Mouse (Mus musculus) embryonic facial prominence, embryonic 10.5 days (tissue): ENCODE data around the gene Tmem63a. TPM values are rescaled to one million over a fixed set of nuclear protein-coding genes. Genes with fewer than 3 reads are reported as not detected.
A peak's percentile ranks its signal among the peaks of the same experiment; 100 is the strongest.

Experiments
- DNase-seq: peaks from one replicate; pipeline ENCODE4 v3.0.0-alpha.2; 2017; ENCODE audit warnings: low spot score
- H3K27ac ChIP-seq: fragments of 300-500 bp; sonication (generic); replicated peaks from 2 replicates; pipeline ENCODE4 v1.5.1; 2016; ENCODE audit warnings: mild to moderate bottlenecking
- H3K27me3 ChIP-seq: fragments of 300-500 bp; sonication (generic); replicated peaks from 2 replicates; pipeline ENCODE4 v1.6.1; 2016; ENCODE audit warnings: low read depth, mild to moderate bottlenecking; ENCODE audit not compliant: poor library complexity, severe bottlenecking
- H3K36me3 ChIP-seq: fragments of 300-500 bp; sonication (generic); replicated peaks from 2 replicates; pipeline ENCODE4 v1.6.1; 2016; ENCODE audit warnings: mild to moderate bottlenecking, moderate library complexity
- H3K4me1 ChIP-seq: fragments of 300-500 bp; sonication (generic); 2 replicates; pipeline ENCODE4 v1.6.1; 2016
- H3K4me3 ChIP-seq: fragments of 300-500 bp; sonication (generic); 2 replicates; pipeline ENCODE4 v1.5.1; 2016; ENCODE audit warnings: mild to moderate bottlenecking, moderate library complexity
- H3K9me3 ChIP-seq: fragments of 300-500 bp; sonication (generic); 2 replicates; pipeline ENCODE4 v1.6.1; 2016; ENCODE audit warnings: mild to moderate bottlenecking
- whole genome bisulfite sequencing: fragments of 180-500 bp; shearing (Covaris S2); methylation state at CpG from one replicate; pipeline ENCODE4 v1.1.7; 2016; 5-methylcytosine and 5-hydroxymethylcytosine counted together
- polyA plus RNA-seq: library from polyadenylated mRNA; unstranded; fragments of >200 nt; fragmentation: Nextera tagmentation; extraction: Ambion mirVana; gene quantifications from 2 replicates; pipeline ENCODE4 v1.2.1, GENCODE M21; 2016

The Tmem63a gene
- polyA plus RNA-seq, 1 experiment from 2014 or later, result 4.3 TPM

- Histone ChIP-seq H3K4me1 (peaks cover 21% of the 10 kb centered on the region), H3K4me3 (peak overlapping the region; percentile 70), H3K27me3 (peaks cover 34% of the 10 kb centered on the region), H3K36me3 (no peaks in the 10 kb centered on the region), H3K27ac (peak overlapping the region; percentile 55), H3K9me3 (no peaks in the 10 kb centered on the region)
- under 1% methylated on average over 22 of the region's 22 CpGs for WGBS
- DNase-seq, result peak; percentile 85
These were observed 75.1 kb downstream of the Tmem63a start for GRCm38 (mm10) chr1:181017212-181017711.

DNA sequence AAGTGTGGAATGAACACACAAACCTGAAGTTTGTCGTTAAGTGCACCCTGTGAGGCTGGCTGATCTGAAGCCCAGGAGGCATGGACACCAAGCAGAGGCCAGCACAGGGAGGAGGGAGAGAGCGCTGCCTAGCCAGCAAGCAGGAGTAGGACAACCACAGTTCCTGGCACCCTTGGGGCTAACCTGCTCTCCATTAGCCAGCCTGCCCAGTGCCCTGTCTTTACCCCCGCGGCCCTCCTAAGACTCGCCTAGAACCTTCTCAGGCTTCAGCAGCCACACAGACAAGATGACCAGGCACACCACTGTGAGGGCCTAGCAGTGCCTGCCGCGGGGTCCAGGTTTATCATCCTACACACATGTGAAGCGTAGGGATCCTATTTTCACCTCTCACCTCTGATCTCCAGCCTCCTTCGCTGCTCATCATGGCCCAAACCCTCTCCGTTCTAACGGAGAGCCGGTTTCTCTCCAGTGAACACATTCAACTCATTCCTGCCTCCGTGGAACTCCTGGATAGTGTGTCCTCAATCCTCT, 75.8 kb downstream of the Tmem63a start:
- H3K4me3 ChIP-seq, result peak overlapping the region; percentile 70; the same call in 1 of the 2 replicates
- DNase-seq, result no peak
- H3K9me3 ChIP-seq, result no peaks in the 10 kb centered on the region
- WGBS, result 72% methylated on average over 13 of the region's 13 CpGs
- H3K36me3 ChIP-seq, result no peaks in the 10 kb centered on the region
- no peak overlapping the region for H3K27ac ChIP-seq
- peaks cover 34% of the 10 kb centered on the region for H3K27me3 ChIP-seq
- peaks cover 21% of the 10 kb centered on the region for H3K4me1 ChIP-seq

GRCm38 (mm10) chr1:181020756-181021487, 78.8 kb downstream of the Tmem63a start, which contains the start of gene Ephx1:
Gene Ephx1, minus strand, starts transcription at chr1:181020904.
- no peak for DNase-seq

GRCm38 (mm10) chr1:181021488-181021865, 79.3 kb downstream of the Tmem63a start:
- H3K9me3 ChIP-seq, result no peaks in the 10 kb centered on the region
- DNase-seq, result no peak
- H3K4me1 ChIP-seq, result peaks cover 11% of the 10 kb centered on the region
- 70% methylated on average over 7 of the region's 7 CpGs for WGBS
- H3K27me3 ChIP-seq, result peaks cover 15% of the 10 kb centered on the region
- H3K4me3 ChIP-seq, result no peak overlapping the region
- no peak overlapping the region for H3K27ac ChIP-seq
- H3K36me3 ChIP-seq, result no peaks in the 10 kb centered on the region

More at GRCm38 (mm10) chr1:181020756-181021487, 78.8 kb downstream of the Tmem63a start, which contains the start of gene Ephx1:
- Histone ChIP-seq H3K27ac (no peak within 1 kb of the TSS), H3K9me3 (no peaks in the 10 kb centered on the region), H3K27me3 (peaks cover 20% of the 10 kb centered on the region), H3K36me3 (no peaks in the 10 kb centered on the region), H3K4me3 (no peak within 1 kb of the TSS), H3K4me1 (peaks cover 17% of the 10 kb centered on the region)
- WGBS, result 61% methylated on average over 5 of the region's 5 CpGs

- H3K27ac ChIP-seq, result no peak overlapping the region
- H3K9me3 ChIP-seq, result no peaks in the 10 kb centered on the region
- H3K36me3 ChIP-seq, result no peaks in the 10 kb centered on the region
- peaks cover 4% of the 10 kb centered on the region for H3K4me1 ChIP-seq
- 17% methylated on average over 1 of the region's 1 CpGs for WGBS
- peaks cover 12% of the 10 kb centered on the region for H3K27me3 ChIP-seq
- H3K4me3 ChIP-seq, result no peak overlapping the region
- DNase-seq, result peak; percentile 55
These were observed 80.1 kb downstream of the Tmem63a start for GRCm38 (mm10) chr1:181022265-181022664.

Other genes with a start within 250 kb of the Tmem63a start
- gene Mixl1, start 245.3 kb upstream of the Tmem63a start, polyA plus RNA-seq, result 0.33 and 0.77 TPM in 2 replicates
- 16.6 and 18.5 TPM in 2 replicates for gene Acbd3, start 216.3 kb upstream of the Tmem63a start, polyA plus RNA-seq
- 2,636 and 2,772 TPM in 2 replicates for gene H3f3a, start 128.4 kb upstream of the Tmem63a start, polyA plus RNA-seq
- 45.4 and 46.8 TPM in 2 replicates for gene Sde2, start 91.2 kb upstream of the Tmem63a start, polyA plus RNA-seq
- gene Lefty2, start 49.2 kb upstream of the Tmem63a start, polyA plus RNA-seq, result not detected in 2 replicates
- 141 and 149 TPM in 2 replicates for gene Pycr2, start 38.1 kb upstream of the Tmem63a start, polyA plus RNA-seq
- gene Lefty1, start 7.3 kb upstream of the Tmem63a start, polyA plus RNA-seq, result 0.11 and 0.39 TPM in 2 replicates
- 0.41 and 0.46 TPM in 2 replicates for gene Ephx1, start 78.6 kb downstream of the Tmem63a start, polyA plus RNA-seq
- not detected in 2 replicates for gene 9130409I23Rik, start 108.9 kb downstream of the Tmem63a start, polyA plus RNA-seq
- 45.2 and 49.5 TPM in 2 replicates for gene Nvl, start 201.9 kb downstream of the Tmem63a start, polyA plus RNA-seq
- 111 and 121 TPM in 2 replicates for gene Cnih4, start 202.3 kb downstream of the Tmem63a start, polyA plus RNA-seq